Mouse (Mus musculus) left cerebral cortex, adult 9 months (tissue): ENCODE data around the gene Serpinb13.
A peak's percentile ranks its signal among the peaks of the same experiment; 100 is the strongest.

Experiments used
- DNase-seq, 2 experiments: peaks; one replicate each; pipeline ENCODE4 v3.0.0; 2022; ENCODE audit warnings: low spot score in 2 of 2

Gene Serpinb13

GRCm38 (mm10) chr1:106980684-106981083 is at the start of gene Serpinb13:
Serpinb13 (plus strand) TSS chr1:106980984.
- DNase-seq: no peak

DNA sequence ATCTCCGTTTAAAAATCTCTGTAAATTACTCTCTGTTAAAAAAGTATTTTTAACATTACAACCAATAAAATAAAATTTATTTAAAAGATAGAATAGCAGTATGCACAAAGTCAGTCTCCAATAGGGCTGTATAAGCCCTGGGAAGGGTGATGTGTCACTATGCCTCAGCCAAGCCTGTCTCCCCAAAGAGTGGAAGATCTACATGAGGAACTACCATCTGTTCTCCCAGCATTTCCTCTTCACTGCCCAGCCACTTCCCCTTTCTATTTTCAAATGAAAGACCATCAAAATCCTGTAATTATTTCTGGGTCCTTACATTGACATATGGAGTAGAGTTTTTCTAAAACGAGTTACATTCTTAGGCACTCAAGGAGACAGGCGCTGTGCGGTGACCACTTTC is 48.8 kb upstream of the Serpinb13 start:
- no peak for DNase-seq

GRCm38 (mm10) chr1:106933658-106934057 is 47.1 kb upstream of the Serpinb13 start:
- no peak for DNase-seq

- no peak for DNase-seq
Observed at GRCm38 (mm10) chr1:106934265-106934664, 46.5 kb upstream of the Serpinb13 start, which contains the start of gene Serpinb12. Serpinb12 (plus strand) TSS chr1:106934449.

GRCm38 (mm10) chr1:106947217-106947616 is 33.6 kb upstream of the Serpinb13 start:
- no peak for DNase-seq

DNA sequence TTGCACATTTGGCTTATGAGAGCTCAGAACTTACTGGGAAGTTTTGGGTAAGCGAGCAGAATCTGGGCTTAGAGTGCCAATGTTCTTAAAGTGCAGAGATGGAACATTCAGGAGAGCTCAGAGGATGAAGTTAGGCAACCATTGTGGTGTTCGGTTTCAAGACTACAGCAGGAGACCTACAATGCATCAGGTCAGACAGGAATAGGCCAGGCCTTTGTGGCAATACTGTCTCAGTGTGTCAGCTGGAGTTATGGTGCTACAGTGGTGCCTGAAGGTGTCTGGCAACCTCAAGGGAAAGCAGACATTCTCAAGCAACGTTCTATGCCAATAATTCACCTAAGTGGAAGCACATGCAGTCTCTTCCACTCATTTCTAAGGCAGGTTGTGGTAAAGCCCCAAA is 20.8 kb upstream of the Serpinb13 start:
- no peak for DNase-seq

DNA sequence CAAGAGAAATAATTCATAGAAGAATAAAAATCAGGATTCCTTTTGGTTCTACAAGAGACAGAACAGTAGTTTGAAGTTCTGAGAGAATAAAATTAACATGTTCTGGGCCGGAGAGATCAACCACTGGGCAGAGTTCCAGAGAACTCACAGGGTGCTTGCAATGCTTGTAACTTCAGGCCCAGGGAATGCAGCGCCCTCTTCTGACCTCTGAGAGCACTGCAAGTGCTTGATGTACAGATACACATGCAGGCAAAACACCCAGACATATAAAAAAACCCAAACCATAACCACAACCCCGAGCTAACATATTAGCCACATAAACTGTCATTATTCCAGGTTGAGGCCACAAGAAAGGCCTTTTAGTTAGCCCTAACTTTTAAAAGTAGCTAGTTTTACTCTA is 19.8 kb upstream of the Serpinb13 start:
- DNase-seq: peak in 1 of 2 experiments; percentile 6

- no peak for DNase-seq
Observed at GRCm38 (mm10) chr1:106983092-106983491, 2.3 kb downstream of the Serpinb13 start.

GRCm38 (mm10) chr1:106983865-106984264 is 3.1 kb downstream of the Serpinb13 start:
- no peak for DNase-seq

DNA sequence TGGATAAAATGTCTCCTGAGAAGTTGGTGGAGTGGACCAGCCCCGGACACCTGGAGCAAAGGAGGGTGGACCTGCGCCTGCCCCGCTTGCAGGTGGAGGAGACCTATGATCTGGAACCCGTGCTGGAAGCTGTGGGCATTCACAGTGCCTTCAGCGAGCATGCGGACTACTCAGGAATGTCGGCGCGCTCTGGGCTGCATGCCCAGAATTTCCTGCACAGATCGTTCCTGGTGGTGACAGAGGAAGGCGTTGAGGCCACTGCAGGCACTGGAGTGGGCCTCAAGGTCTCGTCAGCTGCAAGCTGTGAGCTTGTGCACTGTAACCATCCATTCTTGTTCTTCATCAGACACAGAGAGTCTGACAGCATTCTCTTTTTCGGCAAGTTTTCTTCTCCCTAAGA is 19.6 kb downstream of the Serpinb13 start:
- DNase-seq: no peak

GRCm38 (mm10) chr1:107001754-107002153 is 21.0 kb downstream of the Serpinb13 start:
- no peak for DNase-seq

DNA sequence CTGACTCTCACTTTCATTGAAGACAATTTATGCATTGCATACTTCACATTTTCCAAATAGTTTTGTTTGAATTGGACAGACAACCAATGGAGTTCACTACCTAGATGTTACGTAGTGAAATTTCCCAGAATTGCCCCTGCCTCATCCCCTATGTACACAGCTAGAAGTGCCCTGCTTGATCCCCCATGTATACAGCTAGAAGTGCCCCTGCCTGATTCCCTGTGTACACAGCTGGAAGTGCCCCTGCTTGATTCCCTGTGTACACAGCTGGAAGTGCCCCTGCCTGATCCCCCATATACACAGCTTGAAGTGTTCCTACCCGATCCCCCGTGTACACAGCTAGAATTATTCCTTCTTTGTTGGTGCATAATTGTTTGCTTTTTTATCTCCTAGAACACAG is 25.5 kb downstream of the Serpinb13 start:
- no peak for DNase-seq

DNA sequence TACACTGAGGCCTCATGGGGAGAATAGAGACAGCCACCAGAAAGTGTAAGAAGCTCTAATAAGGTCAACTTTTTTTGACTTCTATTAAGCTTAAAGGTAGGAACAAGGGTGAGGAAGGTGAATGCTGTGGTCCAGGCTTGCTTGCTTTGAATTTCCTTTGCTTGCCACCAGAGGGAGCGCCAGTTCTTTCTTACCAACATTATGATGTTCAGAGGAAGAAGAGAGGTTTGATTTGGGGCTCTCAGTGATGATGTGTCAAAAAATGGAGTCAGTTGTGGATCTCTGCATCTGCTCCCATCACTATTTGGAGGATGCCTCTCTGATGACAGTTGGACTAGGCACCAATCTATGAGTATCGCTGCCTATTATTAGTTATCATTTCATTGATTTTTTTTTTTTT is 33.7 kb downstream of the Serpinb13 start:
- DNase-seq: peak in 1 of 2 experiments; percentile 34

- no peak for DNase-seq
Observed at GRCm38 (mm10) chr1:107015210-107015609, 34.4 kb downstream of the Serpinb13 start.

GRCm38 (mm10) chr1:107025886-107026285 is 45.1 kb downstream of the Serpinb13 start:
- no peak for DNase-seq

- peak; percentile 15 to 38 for DNase-seq
Observed at GRCm38 (mm10) chr1:107034236-107034635, 53.5 kb downstream of the Serpinb13 start.
